Mouse (Mus musculus) adipose tissue, adult 10 weeks (tissue): Measurements from ENCODE around the gene Epp13. TPM values are rescaled to one million over a fixed set of nuclear protein-coding genes. Genes with fewer than 3 reads are reported as not detected.

Experiments
- polyA plus RNA-seq: library from polyadenylated mRNA; stranded (reverse); fragments of 350-450 nt; fragmentation: Illumina TruSeq; extraction: RNeasy Lipid Tissue Mini Kit (QIAGEN cat#74804); gene quantifications from one replicate; pipeline ENCODE4 v1.2.3, GENCODE M21; 2014; ENCODE audit warnings: low read depth, low replicate concordance

Gene Epp13
- polyA plus RNA-seq = 1,688 TPM

DNA sequence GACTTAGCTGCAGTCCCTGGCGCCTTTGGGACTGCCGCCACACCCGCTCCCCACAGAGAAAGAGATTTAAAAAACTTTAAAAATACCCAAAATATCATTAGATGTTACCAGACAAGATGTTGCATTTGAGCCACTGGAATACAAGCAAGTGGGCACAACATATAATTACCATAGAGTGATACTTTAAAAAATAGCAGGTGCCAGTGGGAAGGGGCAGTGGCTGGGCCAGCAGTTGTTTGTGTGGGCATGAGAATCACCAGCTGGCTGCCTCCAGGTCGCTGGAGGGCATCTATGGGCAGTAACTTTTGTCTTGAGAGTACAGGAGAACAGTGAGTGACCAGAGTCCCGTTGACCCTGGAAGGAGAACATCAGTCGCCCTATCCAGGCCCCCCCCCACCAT is at the start of gene Epp13:
Epp13 (plus strand) TSS at position 301 of the 400 bp plus-strand sequence.

DNA sequence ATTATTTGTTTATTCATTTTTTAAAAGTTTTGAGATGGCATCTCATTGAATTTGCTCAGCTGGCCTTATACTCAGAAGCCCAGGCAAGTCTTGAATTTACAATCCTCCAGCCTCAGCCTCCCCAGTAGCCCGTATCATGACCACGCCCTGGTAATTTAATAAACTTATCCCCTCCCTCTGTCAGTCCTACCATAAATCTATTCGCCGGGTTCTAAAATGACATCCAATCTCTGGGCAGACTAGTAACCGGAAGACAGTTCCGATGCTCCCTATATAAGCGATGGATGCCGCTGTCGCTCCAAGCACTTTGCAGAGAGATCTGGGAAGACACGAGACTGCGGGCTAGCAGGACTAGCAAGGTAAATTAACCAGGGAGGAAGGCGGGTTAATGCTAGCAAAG is 30.5 kb upstream of the Epp13 start, which contains the start of gene Zscan5b:
Zscan5b (plus strand) TSS at position 301 of the 400 bp plus-strand sequence.

DNA sequence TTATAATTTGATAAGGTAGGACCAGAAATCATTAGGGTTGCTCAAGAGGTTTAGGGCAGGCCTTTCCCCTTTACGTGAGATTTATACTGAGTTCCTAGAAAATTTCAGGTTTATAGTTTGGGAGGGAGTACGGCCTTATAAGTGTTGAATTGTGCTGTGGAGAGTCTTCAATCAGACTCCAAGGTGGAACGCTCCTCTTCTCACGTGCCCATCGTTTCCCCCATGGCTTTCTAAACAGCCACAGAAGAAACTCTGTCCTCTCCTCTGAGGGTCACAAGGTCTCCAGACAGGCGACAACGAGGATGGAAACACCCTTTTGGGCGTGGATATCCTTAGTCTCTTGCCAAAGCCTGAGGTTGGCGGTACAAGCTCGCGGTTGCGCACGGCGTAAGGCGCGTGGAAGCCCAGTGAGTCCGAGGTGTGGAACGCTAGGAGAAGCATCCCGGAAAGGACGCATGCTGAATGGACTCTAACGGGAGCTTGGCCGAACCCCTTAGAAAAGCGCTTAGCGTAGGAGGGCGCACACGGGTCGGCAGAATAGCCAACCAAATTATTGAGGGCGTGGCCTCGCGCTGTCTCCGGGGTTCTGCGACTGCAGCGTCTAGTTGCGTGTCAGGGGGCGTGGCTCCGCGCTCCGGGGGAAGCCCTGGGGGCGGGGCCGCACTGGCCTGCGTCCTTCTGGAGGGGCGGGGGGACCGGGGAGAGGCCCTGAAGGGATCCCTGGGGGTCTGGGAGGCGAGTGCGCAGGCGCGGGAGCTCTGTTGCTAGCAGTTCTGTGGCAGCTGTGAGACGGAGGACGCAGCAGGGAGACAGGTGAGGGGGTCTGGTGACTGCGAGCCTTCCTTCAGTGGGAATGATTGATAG is 33.6 kb downstream of the Epp13 start, which contains the start of gene Zfp667:
Zfp667 (plus strand) TSS at position 738 of the 864 bp plus-strand sequence.

DNA sequence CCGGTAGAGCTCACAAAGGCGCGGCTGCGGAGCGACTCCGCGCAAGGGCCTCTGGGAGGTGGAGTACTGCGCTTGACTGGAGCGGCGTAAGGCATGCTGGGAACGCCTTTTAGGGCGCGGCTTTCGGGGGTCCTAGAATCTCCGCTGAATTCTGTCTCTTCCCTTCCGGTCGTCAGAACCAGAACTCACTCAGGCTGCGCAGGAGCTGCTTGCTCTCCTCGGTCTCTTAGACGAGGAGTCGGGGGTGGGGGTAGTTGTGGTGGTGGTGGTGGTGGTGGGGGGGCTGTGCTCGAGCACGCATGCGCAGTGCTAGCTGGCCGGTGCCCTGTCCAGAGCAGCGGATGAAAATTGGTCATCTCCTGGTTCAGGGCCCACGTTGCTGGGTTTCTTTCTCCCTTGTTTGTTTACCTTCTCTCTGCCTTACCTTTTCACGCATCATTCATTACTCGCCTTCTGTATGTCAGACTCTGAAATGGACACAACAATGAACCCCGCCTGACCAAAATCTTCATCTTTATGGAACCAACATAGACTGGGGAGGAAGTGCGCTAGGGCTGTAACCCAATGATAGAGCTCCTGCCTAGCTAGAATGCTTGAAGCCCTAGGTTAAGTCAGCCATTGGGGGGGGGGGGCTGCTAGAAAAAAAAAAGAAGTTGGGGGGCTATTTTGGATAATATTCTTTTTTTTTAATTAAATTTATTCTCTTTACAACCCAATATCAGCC is 78.9 kb downstream of the Epp13 start, which contains the start of gene Zfp583:
Zfp583 (minus strand) TSS at position 53 of the 724 bp plus-strand sequence.

Other genes with a start within 250 kb of the Epp13 start
- gene Vmn1r65, start 241.7 kb upstream of the Epp13 start, polyA plus RNA-seq = not detected
- not detected for gene Nlrp4c, start 207.5 kb upstream of the Epp13 start, polyA plus RNA-seq
- 43.9 TPM for gene Zfp787, start 96.7 kb upstream of the Epp13 start, polyA plus RNA-seq
- gene Zfp444, start 80.5 kb upstream of the Epp13 start, polyA plus RNA-seq = 9.7 TPM
- gene Galp, start 55.6 kb upstream of the Epp13 start, polyA plus RNA-seq = not detected
- not detected for gene Zscan5b, start 30.4 kb upstream of the Epp13 start, polyA plus RNA-seq
- gene Zfp667, start 33.9 kb downstream of the Epp13 start, polyA plus RNA-seq = 5.4 TPM
- 2.5 TPM for gene Zfp583, start 78.6 kb downstream of the Epp13 start, polyA plus RNA-seq
- gene Gm3854, start 91.0 kb downstream of the Epp13 start, polyA plus RNA-seq = 0.71 TPM
- 3.4 TPM for gene Zfp78, start 110.6 kb downstream of the Epp13 start, polyA plus RNA-seq
- 7.0 TPM for gene Zfp28, start 130.6 kb downstream of the Epp13 start, polyA plus RNA-seq
- not detected for gene Smim17, start 146.0 kb downstream of the Epp13 start, polyA plus RNA-seq
- 0.10 TPM for gene Gm20715, start 157.6 kb downstream of the Epp13 start, polyA plus RNA-seq
- not detected for gene Olfr1344, start 186.0 kb downstream of the Epp13 start, polyA plus RNA-seq
- not detected for gene Olfr1336, start 203.5 kb downstream of the Epp13 start, polyA plus RNA-seq
- not detected for gene Olfr1346, start 214.4 kb downstream of the Epp13 start, polyA plus RNA-seq
- not detected for gene Olfr5, start 234.2 kb downstream of the Epp13 start, polyA plus RNA-seq
- not detected for gene Olfr1347, start 247.0 kb downstream of the Epp13 start, polyA plus RNA-seq